Mouse (Mus musculus) CH12.LX (cell line): ENCODE data around the gene Gm21149.
"Not testable (repeated sequence)": the region's sequence is repeated elsewhere in the genome, so short reads cannot be mapped to it uniquely, and the experiment has no call there.

Experiments
- CTCF ChIP-seq, 2 experiments: IDR thresholded peaks in 1 of 2; conservative IDR thresholded peaks in 1 of 2; 2 replicates each; pipeline ENCODE4 v1.5.1; 2011 to 2012; ENCODE audit warnings: low read depth in 2 of 2, low read length in 2 of 2, improper control_type of control experiment in 1 of 2, inconsistent platforms in 1 of 2, mild to moderate bottlenecking in 1 of 2, moderate library complexity in 1 of 2
- E2F4 ChIP-seq: IDR thresholded peaks from 2 replicates; pipeline ENCODE4 v1.6.1; 2011; ENCODE audit warnings: low read depth, low read length, improper control_type of control experiment; ENCODE audit not compliant: insufficient replicate concordance
- EP300 ChIP-seq: IDR thresholded peaks from 2 replicates; pipeline ENCODE4 v1.6.1; 2011; ENCODE audit warnings: low read length, improper control_type of control experiment
- IRF4 ChIP-seq: IDR thresholded peaks from 2 replicates; pipeline ENCODE4 v1.6.1; 2014; ENCODE audit warnings: low read depth, mild to moderate bottlenecking, inconsistent platforms, low read length, improper control_type of control experiment
- JUND ChIP-seq: conservative IDR thresholded peaks from 2 replicates; pipeline ENCODE4 v1.6.1; 2011; ENCODE audit warnings: low read depth, low read length, improper control_type of control experiment
- KAT2A ChIP-seq: IDR thresholded peaks from 2 replicates; pipeline ENCODE4 v1.6.1; 2012; ENCODE audit warnings: low read length, improper control_type of control experiment, inconsistent platforms; ENCODE audit not compliant: insufficient replicate concordance
- MAX ChIP-seq: IDR thresholded peaks from 2 replicates; pipeline ENCODE4 v1.6.1; 2011; ENCODE audit warnings: low read length, improper control_type of control experiment
- MXI1 ChIP-seq: IDR thresholded peaks from 2 replicates; pipeline ENCODE4 v1.6.1; 2011; ENCODE audit warnings: mild to moderate bottlenecking, low read depth, low read length, improper control_type of control experiment
- NELFE ChIP-seq: IDR thresholded peaks from 2 replicates; pipeline ENCODE4 v1.6.1; 2011; ENCODE audit warnings: low read depth, low read length, improper control_type of control experiment
- NRF1 ChIP-seq: IDR thresholded peaks from 2 replicates; pipeline ENCODE4 v1.6.1; 2014; ENCODE audit warnings: low read depth, mild to moderate bottlenecking, inconsistent platforms, low read length, improper control_type of control experiment, moderate library complexity
- POLR2A ChIP-seq: IDR thresholded peaks from 2 replicates; pipeline ENCODE4 v1.6.1; 2011; ENCODE audit warnings: low read depth, mild to moderate bottlenecking, improper control_type of control experiment, low read length
- USF1 ChIP-seq: IDR thresholded peaks from 2 replicates; pipeline ENCODE4 v1.6.1; 2014; ENCODE audit warnings: low read depth, mild to moderate bottlenecking, inconsistent platforms, low read length, improper control_type of control experiment
- ZNF384 ChIP-seq: IDR thresholded peaks from 2 replicates; pipeline ENCODE4 v1.6.1; 2012; ENCODE audit warnings: low read depth, low read length, improper control_type of control experiment, inconsistent platforms

DNA sequence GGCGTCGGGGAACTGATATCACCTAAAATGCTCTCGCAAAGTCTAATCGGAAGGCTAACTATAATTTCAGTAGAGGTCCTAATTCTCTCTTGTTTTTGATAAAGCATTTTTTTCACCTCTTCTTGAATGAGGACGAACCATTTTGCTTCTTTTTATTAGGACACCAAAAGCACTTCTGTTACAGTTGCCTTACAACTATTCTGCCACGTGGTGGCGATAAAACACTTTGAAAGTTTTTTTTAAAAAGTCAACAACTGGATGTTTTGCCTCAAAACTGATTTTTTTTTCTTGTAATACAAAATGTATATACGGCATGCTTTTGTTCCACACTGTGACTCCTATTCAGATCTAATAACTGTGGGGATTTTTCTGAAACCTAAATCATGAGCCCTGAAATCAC is 14.7 kb downstream of the Gm21149 start:
- TF ChIP-seq MXI1, KAT2A, IRF4, E2F4, EP300, USF1, NELFE, MAX, POLR2A, NRF1, JUND: not testable (repeated sequence)
- peak; percentile 30 to 53; a peak in 3 of 4 replicates for TF ChIP-seq CTCF (conservative IDR thresholded peaks at IDR 0.05 in 1 of 2, IDR thresholded peaks at IDR 0.05 in 1 of 2; ENCODE audit: low read depth in 2 of 2, low read length in 2 of 2)
- TF ChIP-seq ZNF384 = peak; percentile 71
